Comparison of ENCODE assay signal across 9 mouse cellular contexts in genomic region chr17:79069019-79069418, GRCm38 (mm10). TPM values are rescaled to one million over a fixed set of nuclear protein-coding genes. Genes with fewer than 3 reads are reported as not detected.
A peak's percentile ranks its signal among the peaks of the same experiment; 100 is the strongest.
DNase-seq lines count a peak whose midpoint lies in the region; ATAC-seq and TF ChIP-seq lines count a peak whose summit lies in the region.
"Had no signal": no experiment of that assay in that cellular context is flagged by ENCODE, and none has a peak within 500 bp of the region (broad histone marks: within the 10 kb centered on the region; RNA-seq: fewer than 3 reads in every experiment).

No protein-coding gene starts in this region.

- no peak overlapping the region for H3K4me2 ChIP-seq in hindbrain, embryonic 15.5 days
- no peak overlapping the region for H3K4me2 ChIP-seq in hindbrain, embryonic 12.5 days (replicated peaks)
- no peak overlapping the region for H3K4me2 ChIP-seq in heart, postnatal 0 days (ENCODE audit: low read depth, low read length)
- H3K4me2 ChIP-seq in liver, embryonic 16.5 days (ENCODE audit: low read depth, low read length), result no peak overlapping the region

- no peaks in the 10 kb centered on the region for H3K27me3 ChIP-seq in hindbrain, embryonic 15.5 days
- H3K27me3 ChIP-seq in hindbrain, embryonic 12.5 days, result no peaks in the 10 kb centered on the region
- no peaks in the 10 kb centered on the region for H3K27me3 ChIP-seq in heart, postnatal 0 days (ENCODE audit: control insufficient read depth, insufficient read depth, low read length)
- no peaks in the 10 kb centered on the region for H3K27me3 ChIP-seq in liver, embryonic 16.5 days (ENCODE audit: control insufficient read depth, insufficient read depth, low read depth, low read length)

- 0 out of 2 replicates have a peak, but pooled peaks cover 2% of the 10 kb centered on the region for H3K4me1 ChIP-seq in hindbrain, embryonic 15.5 days (replicated peaks)
- 0 out of 2 replicates have a peak, but pooled peaks cover 3% of the 10 kb centered on the region for H3K4me1 ChIP-seq in hindbrain, embryonic 12.5 days
- no peaks in the 10 kb centered on the region for H3K4me1 ChIP-seq in heart, postnatal 0 days (ENCODE audit: control insufficient read depth, insufficient read depth)
- peaks cover 6% of the 10 kb centered on the region for H3K4me1 ChIP-seq in liver, embryonic 16.5 days (ENCODE audit: control insufficient read depth, low read depth, low read length)

- H3K9me3 ChIP-seq in hindbrain, embryonic 15.5 days, result no peaks in the 10 kb centered on the region
- H3K9me3 ChIP-seq in hindbrain, embryonic 12.5 days (replicated peaks), result no peaks in the 10 kb centered on the region
- H3K9me3 ChIP-seq in heart, postnatal 0 days (replicated peaks; ENCODE audit: control insufficient read depth, low read length), result no peaks in the 10 kb centered on the region
- no peaks in the 10 kb centered on the region for H3K9me3 ChIP-seq in liver, embryonic 16.5 days (replicated peaks; ENCODE audit: control insufficient read depth, low read length)

- TF ChIP-seq EP300 in heart, postnatal 0 days (IDR thresholded peaks at IDR 0.05; ENCODE audit: low read depth), result no peak

- no peaks in the 10 kb centered on the region for H3K36me3 ChIP-seq in hindbrain, embryonic 15.5 days
- no peaks in the 10 kb centered on the region for H3K36me3 ChIP-seq in hindbrain, embryonic 12.5 days
- no peaks in the 10 kb centered on the region for H3K36me3 ChIP-seq in heart, postnatal 0 days (replicated peaks; ENCODE audit: control insufficient read depth, insufficient read depth, low read length)
- no peaks in the 10 kb centered on the region for H3K36me3 ChIP-seq in liver, embryonic 16.5 days (ENCODE audit: control insufficient read depth, insufficient read depth)

- TF ChIP-seq CTCF in heart, postnatal 0 days (IDR thresholded peaks at IDR 0.05; ENCODE audit: low read depth), result no peak

- no peak for ATAC-seq in hindbrain, embryonic 15.5 days (ENCODE audit: low FRiP score, low read depth)
- ATAC-seq in hindbrain, embryonic 12.5 days (ENCODE audit: low FRiP score), result no peak
- no peak for ATAC-seq in heart, postnatal 0 days (ENCODE audit: insufficient read depth, low read depth)
- ATAC-seq in liver, embryonic 16.5 days (ENCODE audit: low read depth), result peak; percentile 81

- peak; percentile 51 for DNase-seq in embryo, embryonic 10 days (ENCODE audit: low spot score)
- no peak for DNase-seq in heart, postnatal 0 days (ENCODE audit: low spot score)
- DNase-seq in natural killer cell, adult 2 months (ENCODE audit: low spot score in 2 of 2), result no peak
- DNase-seq in spleen, postnatal 14 days (ENCODE audit: low spot score in 2 of 2), result no peak
- DNase-seq in layer of hippocampus, postnatal 25 days (ENCODE audit: extremely low spot score in 1 of 2, low spot score in 1 of 2), result no peak
- DNase-seq: right cerebral cortex, postnatal 4 days had no signal

- H3K27ac ChIP-seq in hindbrain, embryonic 15.5 days (replicated peaks), result peak overlapping the region; percentile 35; the same call in 1 of the 2 replicates
- no peak overlapping the region for H3K27ac ChIP-seq in hindbrain, embryonic 12.5 days
- peak overlapping the region; percentile 15; the same call in 1 of the 2 replicates for H3K27ac ChIP-seq in heart, postnatal 0 days (ENCODE audit: low read depth)
- H3K27ac ChIP-seq in liver, embryonic 16.5 days (ENCODE audit: low read length), result peak overlapping the region; percentile 63; the same call in 1 of the 2 replicates

- H3K9ac ChIP-seq in hindbrain, embryonic 15.5 days, result no peak overlapping the region
- no peak overlapping the region for H3K9ac ChIP-seq in hindbrain, embryonic 12.5 days
- H3K9ac ChIP-seq in heart, postnatal 0 days (replicated peaks; ENCODE audit: low read depth, low read length), result no peak overlapping the region
- no peak overlapping the region for H3K9ac ChIP-seq in liver, embryonic 16.5 days (ENCODE audit: low read depth, low read length)

- H3K4me3 ChIP-seq in hindbrain, embryonic 15.5 days, result no peak overlapping the region
- H3K4me3 ChIP-seq in hindbrain, embryonic 12.5 days, result no peak overlapping the region
- no peak overlapping the region for H3K4me3 ChIP-seq in heart, postnatal 0 days (ENCODE audit: low read depth, low read length)
- no peak overlapping the region for H3K4me3 ChIP-seq in liver, embryonic 16.5 days (ENCODE audit: low read depth, low read length)

- WGBS in hindbrain, embryonic 15.5 days, result 31% methylated on average over 4 of the region's 4 CpGs
- WGBS in hindbrain, embryonic 12.5 days, result 30% methylated on average over 4 of the region's 4 CpGs
- 69% methylated on average over 4 of the region's 4 CpGs for WGBS in heart, postnatal 0 days
- WGBS in liver, embryonic 16.5 days (ENCODE audit: insufficient replicate concordance), result 52% methylated on average over 4 of the region's 4 CpGs

RNA-seq across cellular contexts. Expression of gene Qpct, which starts 17.3 kb away (rescaled TPM):
- 23.1 and 23.6 TPM in 2 replicates for polyA plus RNA-seq in hindbrain, embryonic 15.5 days (2015; fragmentation: Nextera tagmentation; extraction: Ambion mirVana)
- 10.0 and 10.6 TPM in 2 replicates for polyA plus RNA-seq in hindbrain, embryonic 12.5 days (2016; fragmentation: Nextera tagmentation; extraction: Ambion mirVana)
- 8.2 and 26.3 TPM in 2 replicates for total RNA-seq in heart, postnatal 0 days (2014; rRNA removed; ENCODE audit: low replicate concordance)
- polyA plus RNA-seq in heart, postnatal 0 days (2015; fragmentation: Nextera tagmentation; extraction: Ambion mirVana), result 21.2 TPM in 2 replicates
- 20.1 and 24.5 TPM in 2 replicates for polyA plus RNA-seq in liver, embryonic 16.5 days (2015; fragmentation: Nextera tagmentation; extraction: Ambion mirVana)
- total RNA-seq in layer of hippocampus, postnatal 25 days (2021), result 10 to 100 TPM; 12.5 to 14.8 TPM

RNA-seq across cellular contexts. Expression of gene Prkd3, which starts 48.4 kb away (rescaled TPM):
- 12.8 and 13.5 TPM in 2 replicates for polyA plus RNA-seq in hindbrain, embryonic 15.5 days (2015; fragmentation: Nextera tagmentation; extraction: Ambion mirVana)
- polyA plus RNA-seq in hindbrain, embryonic 12.5 days (2016; fragmentation: Nextera tagmentation; extraction: Ambion mirVana), result 46.1 and 46.5 TPM in 2 replicates
- total RNA-seq in heart, postnatal 0 days (2014; rRNA removed; ENCODE audit: low replicate concordance), result 36.8 and 39.7 TPM in 2 replicates
- 11.7 and 12.4 TPM in 2 replicates for polyA plus RNA-seq in heart, postnatal 0 days (2015; fragmentation: Nextera tagmentation; extraction: Ambion mirVana)
- polyA plus RNA-seq in liver, embryonic 16.5 days (2015; fragmentation: Nextera tagmentation; extraction: Ambion mirVana), result 9.5 and 10.6 TPM in 2 replicates
- total RNA-seq in layer of hippocampus, postnatal 25 days (2021), result 10 to 100 TPM; 13.1 to 14.7 TPM
